8 mouse cellular contexts compared by ENCODE assay signal in genomic region chr17:29730510-29731265, GRCm38 (mm10). TPM values are rescaled to one million over a fixed set of nuclear protein-coding genes. Genes with fewer than 3 reads are reported as not detected.
DNase-seq lines count a peak whose midpoint lies in the region; ATAC-seq and TF ChIP-seq lines count a peak whose summit lies in the region.

No protein-coding gene starts in this region.

- 19% methylated on average over 13 of the region's 13 CpGs for WGBS in forebrain, postnatal 0 days
- WGBS in neural tube, embryonic 12.5 days = 28% methylated on average over 13 of the region's 13 CpGs

- H3K9me3 ChIP-seq in forebrain, postnatal 0 days (ENCODE audit: low read length) = no peaks in the 10 kb centered on the region
- H3K9me3 ChIP-seq in neural tube, embryonic 12.5 days = no peaks in the 10 kb centered on the region

- no peaks in the 10 kb centered on the region for H3K36me3 ChIP-seq in forebrain, postnatal 0 days (ENCODE audit: insufficient read depth)
- H3K36me3 ChIP-seq in neural tube, embryonic 12.5 days = no peaks in the 10 kb centered on the region

- intact Hi-C loops in left cerebral cortex, postnatal 4 days (cut with DNase I) = no loop called here
- intact Hi-C loops in left cerebral cortex, adult 2 months (cut with DNase I) = no loop called here
- intact Hi-C loops in left cerebral cortex, postnatal 10 days (cut with DNase I) = no loop called here

- H3K27me3 ChIP-seq in forebrain, postnatal 0 days (ENCODE audit: insufficient read depth, low read length) = no peaks in the 10 kb centered on the region
- no peaks in the 10 kb centered on the region for H3K27me3 ChIP-seq in neural tube, embryonic 12.5 days (replicated peaks)

- peak; percentile 82 for DNase-seq in left cerebral cortex, postnatal 4 days
- no peak for DNase-seq in left cerebral cortex, adult 2 months (ENCODE audit: extremely low spot score in 1 of 2, low spot score in 2 of 2)
- DNase-seq in cerebellum, adult 11 months = peak; percentile 62
- peak; percentile 52 for DNase-seq in forebrain, postnatal 0 days
- no peak for DNase-seq in left cerebral cortex, postnatal 10 days (ENCODE audit: extremely low spot score in 1 of 2, low spot score in 2 of 2)
- no peak for DNase-seq in spleen, postnatal 10 days (ENCODE audit: low spot score in 2 of 2)
- no peak for DNase-seq in thymus, postnatal 0 days (ENCODE audit: low spot score)

- H3K4me2 ChIP-seq in forebrain, postnatal 0 days (ENCODE audit: low read depth) = no peak overlapping the region
- peak overlapping the region; percentile 14; the same call in 1 of the 2 replicates for H3K4me2 ChIP-seq in neural tube, embryonic 12.5 days (replicated peaks)

- H3K9ac ChIP-seq in forebrain, postnatal 0 days = peak overlapping the region; percentile 33
- H3K9ac ChIP-seq in neural tube, embryonic 12.5 days = peak overlapping the region; percentile 26; the same call in 1 of the 2 replicates

- H3K27ac ChIP-seq in left cerebral cortex, adult 2 months = no peak overlapping the region
- H3K27ac ChIP-seq in forebrain, postnatal 0 days (ENCODE audit: low read depth, low read length) = peak overlapping the region; percentile 80
- H3K27ac ChIP-seq in neural tube, embryonic 12.5 days = peak overlapping the region; percentile 23; the same call in 1 of the 2 replicates

- ATAC-seq in forebrain, postnatal 0 days = peak; percentile 49
- peak; percentile 70 for ATAC-seq in neural tube, embryonic 12.5 days (ENCODE audit: low FRiP score, low read depth)

- H3K4me3 ChIP-seq in left cerebral cortex, adult 2 months = no peak overlapping the region
- H3K4me3 ChIP-seq in forebrain, postnatal 0 days (ENCODE audit: low read depth, low read length) = no peak overlapping the region
- no peak overlapping the region for H3K4me3 ChIP-seq in neural tube, embryonic 12.5 days

- no peak for TF ChIP-seq CTCF in left cerebral cortex, adult 2 months (IDR thresholded peaks at IDR 0.05)
- TF ChIP-seq CTCF in forebrain, postnatal 0 days (IDR thresholded peaks at IDR 0.05; ENCODE audit: low read depth) = no peak

- peaks cover 10% of the 10 kb centered on the region for H3K4me1 ChIP-seq in forebrain, postnatal 0 days (ENCODE audit: insufficient read depth)
- peaks cover 26% of the 10 kb centered on the region for H3K4me1 ChIP-seq in neural tube, embryonic 12.5 days

RNA-seq across cellular contexts. Expression of gene Ccdc167, which starts 13.8 kb away (rescaled TPM):
- 10 to 100 TPM; 11.6 to 13.5 TPM for total RNA-seq in left cerebral cortex, postnatal 4 days (2021)
- total RNA-seq in left cerebral cortex, adult 2 months (2021) = 10 to 100 TPM; 13.9 to 17.3 TPM
- 7.7 and 8.8 TPM in 2 replicates for total RNA-seq in forebrain, postnatal 0 days (2014; rRNA removed)
- 7.4 and 7.7 TPM in 2 replicates for polyA plus RNA-seq in forebrain, postnatal 0 days (2015; fragmentation: Nextera tagmentation; extraction: Ambion mirVana)
- polyA plus RNA-seq in neural tube, embryonic 12.5 days (2016; fragmentation: Nextera tagmentation; extraction: Ambion mirVana) = 15.4 and 17.1 TPM in 2 replicates
- 10 to 100 TPM; 11.9 to 12.8 TPM for total RNA-seq in left cerebral cortex, postnatal 10 days (2021)
- 9.2 and 10.8 TPM in 2 replicates for polyA plus RNA-seq in thymus, postnatal 0 days (2015; fragmentation: Nextera tagmentation; extraction: Ambion mirVana)

Comparison
In these comparisons a context has a peak if more than half of its experiments do, and no peak if none do; other contexts are left out.
1. DNase-seq: peak in left cerebral cortex, postnatal 4 days (single experiment), cerebellum, adult 11 months (single experiment) and forebrain, postnatal 0 days (single experiment); none in left cerebral cortex, adult 2 months (0 of 2), left cerebral cortex, postnatal 10 days (0 of 2), spleen, postnatal 10 days (0 of 2) and thymus, postnatal 0 days (single experiment).